1 mouse cellular context compared by ENCODE assay signal in genomic region chr2:120660486-120661078, GRCm38 (mm10).
A peak's percentile ranks its signal among the peaks of the same experiment; 100 is the strongest.
TF ChIP-seq lines count a peak whose summit lies in the region.

No protein-coding gene starts in this region.

TF ChIP-seq in MEL, 35 proteins besides CTCF, POLR2A, EP300 and RAD21 (continued from another document):
- TF ChIP-seq MYC (IDR thresholded peaks at IDR 0.05; ENCODE audit: low read depth, low read length): peak; percentile 92; the same call in 1 of the 2 replicates
- TF ChIP-seq TCF12 (IDR thresholded peaks at IDR 0.05; ENCODE audit: low read depth, low read length): peak; percentile 100
- TF ChIP-seq USF1 (IDR thresholded peaks at IDR 0.05; ENCODE audit: low read depth, low read length): no peak
- no peak for TF ChIP-seq KAT2A (conservative IDR thresholded peaks at IDR 0.05; ENCODE audit: low read depth, low read length)
- peak; percentile 99 for TF ChIP-seq TAL1 (IDR thresholded peaks at IDR 0.05; ENCODE audit: low read length)
- TF ChIP-seq ZC3H11A (IDR thresholded peaks at IDR 0.05; ENCODE audit: low read depth, low read length): no peak
- TF ChIP-seq ELF1 (IDR thresholded peaks at IDR 0.05; ENCODE audit: low read depth, low read length): peak; percentile 33; the same call in 1 of the 2 replicates
- TF ChIP-seq BHLHE40 (IDR thresholded peaks at IDR 0.05; ENCODE audit: borderline replicate concordance, low read depth, low read length): peak; percentile 87
- TF ChIP-seq USF2 (IDR thresholded peaks at IDR 0.05; ENCODE audit: borderline replicate concordance in 1 of 2, insufficient read depth in 1 of 2, low read depth in 1 of 2, low read length in 2 of 2): no peak
- TF ChIP-seq E2F4 (IDR thresholded peaks at IDR 0.05; ENCODE audit: borderline replicate concordance, low read depth, low read length): no peak
- TF ChIP-seq MAX (IDR thresholded peaks at IDR 0.05; ENCODE audit: low read length): peak; percentile 61
- no peak for TF ChIP-seq ZKSCAN1 (IDR thresholded peaks at IDR 0.05; ENCODE audit: low read depth, low read length)
- TF ChIP-seq ETS1 (IDR thresholded peaks at IDR 0.05; ENCODE audit: low read depth, low read length): peak; percentile 99
- no peak for TF ChIP-seq UBTF (IDR thresholded peaks at IDR 0.05; ENCODE audit: borderline replicate concordance, insufficient read depth, low read depth, low read length)
- TF ChIP-seq GABPA (IDR thresholded peaks at IDR 0.05; ENCODE audit: low read depth, low read length): no peak; the same call in 1 of the 2 replicates
- peak; percentile 92 for TF ChIP-seq SIN3A (IDR thresholded peaks at IDR 0.05; ENCODE audit: low read length)
